Mouse (Mus musculus) kidney, postnatal 36 days (tissue): ENCODE results near the gene Olfr725.

Experiments
- DNase-seq, 2 experiments: peaks; one replicate each; pipeline ENCODE4 v3.0.0; 2021 to 2022; ENCODE audit warnings: mixed read lengths in 2 of 2

The Olfr725 gene

DNA sequence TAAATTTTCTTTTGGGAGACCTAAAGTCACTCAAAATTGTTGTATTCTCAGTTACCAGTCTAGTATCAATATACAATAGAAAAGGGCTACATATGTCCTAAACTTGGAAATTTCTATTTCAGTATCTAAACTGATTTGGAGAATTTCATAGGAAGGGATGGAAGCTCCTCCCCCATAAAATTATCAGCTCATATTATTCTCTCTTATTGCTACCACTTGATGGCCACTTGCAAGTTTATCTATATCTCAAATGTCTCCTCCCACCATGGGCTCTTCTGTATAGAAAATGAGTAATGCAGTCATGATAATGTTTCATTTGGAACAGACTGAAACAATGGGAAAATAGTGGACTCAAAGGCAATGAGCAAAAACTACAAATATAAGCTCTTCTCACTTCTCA lies at the start of gene Olfr725:
Gene Olfr725 (minus strand): TSS at position 101 of the 400 bp plus-strand sequence.
- DNase-seq: no peak

DNA sequence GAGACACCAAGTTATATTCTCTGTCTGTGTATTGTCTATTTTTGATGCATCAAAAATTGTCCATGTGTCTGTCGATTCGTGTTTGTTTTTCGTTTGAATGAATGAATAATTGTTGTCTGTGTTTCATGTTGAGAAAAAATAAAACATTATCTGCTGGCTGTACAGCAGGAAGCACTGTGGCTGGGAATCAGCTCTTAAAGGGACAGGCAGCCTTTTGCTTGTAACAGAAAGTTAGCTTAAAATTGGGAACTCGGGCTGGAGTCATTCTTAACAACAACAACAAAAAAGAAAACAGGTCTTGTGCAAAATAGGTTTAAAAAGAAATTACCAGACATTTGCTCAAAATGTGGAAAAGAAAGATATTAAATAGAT lies 22.5 kb upstream of the Olfr725 start:
- DNase-seq: no peak

DNA sequence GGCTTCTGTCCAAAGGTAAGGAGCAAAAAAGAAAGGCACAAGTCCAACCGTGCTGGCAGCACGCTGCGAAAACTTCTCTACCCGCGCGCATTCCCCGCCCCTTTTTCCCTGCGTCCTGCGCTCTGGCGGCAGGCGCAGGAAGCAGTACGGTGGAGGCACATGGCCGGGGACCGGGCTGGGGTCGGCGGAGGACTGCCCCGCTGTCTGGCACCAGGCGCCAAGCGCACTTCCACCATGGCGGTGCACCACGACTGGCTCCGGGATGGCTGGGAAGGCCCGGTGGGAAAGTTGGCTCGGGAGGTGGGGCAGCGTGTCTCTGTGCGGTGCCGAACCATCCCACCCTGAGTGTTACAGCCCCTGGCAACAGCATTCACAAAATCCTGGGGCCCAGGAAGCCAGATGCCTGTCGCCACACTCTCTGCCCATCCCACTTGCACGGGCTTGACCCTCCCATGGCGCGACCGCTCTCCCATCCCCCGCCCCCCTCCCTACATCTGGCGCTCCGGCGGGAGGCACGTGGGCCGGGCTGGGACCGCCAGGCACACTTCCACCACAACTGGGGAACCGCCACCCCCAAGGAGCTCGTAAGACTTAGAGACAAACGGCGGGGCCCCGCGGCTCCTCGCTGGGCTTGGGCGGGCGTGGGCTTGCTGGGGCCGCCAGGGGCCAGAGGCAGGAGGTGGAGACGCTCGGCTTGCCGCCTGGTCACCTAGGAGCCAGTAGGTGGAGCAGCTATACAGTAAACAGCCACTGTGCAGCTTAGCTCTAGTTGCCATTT lies 22.0 kb upstream of the Olfr725 start:
- peak; percentile 64 to 83 for DNase-seq

DNA sequence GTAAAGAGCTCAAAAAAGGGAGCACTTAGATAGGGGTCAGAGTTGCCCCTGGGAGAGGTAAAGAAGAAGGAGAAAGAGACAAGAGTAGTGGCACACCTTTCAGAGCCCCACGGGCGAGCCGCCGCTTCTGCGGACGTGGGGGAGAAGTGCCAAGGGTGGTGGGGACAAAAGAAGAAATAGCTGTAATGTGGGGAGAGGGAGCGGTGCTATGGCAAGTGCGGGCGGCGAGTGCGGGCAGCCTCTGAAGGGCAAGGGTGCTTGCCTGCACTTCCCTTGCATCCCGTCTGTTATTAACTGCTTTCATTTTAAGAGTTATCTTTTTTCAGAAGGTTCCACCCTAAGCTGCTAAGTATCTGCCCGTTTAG lies 21.4 kb upstream of the Olfr725 start:
- no peak for DNase-seq

DNA sequence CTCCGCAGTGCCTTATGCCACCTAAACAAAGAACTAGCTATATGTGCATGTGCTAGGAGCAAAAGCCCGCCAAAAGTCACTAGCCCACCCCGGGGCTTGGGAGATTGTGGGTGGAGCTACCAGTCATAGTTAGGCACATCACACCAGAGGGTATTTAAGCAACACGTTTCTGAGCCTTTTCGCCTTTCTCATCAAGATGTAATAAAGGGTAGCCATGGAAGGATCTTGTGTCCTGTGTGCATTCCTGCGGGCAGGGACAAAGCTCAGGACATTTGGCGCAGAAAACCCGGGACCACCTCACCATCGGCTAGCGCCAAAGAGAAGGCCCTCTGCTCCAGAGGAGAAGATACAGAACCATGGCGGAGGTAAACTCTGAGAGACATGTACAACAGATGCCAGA lies 21.0 kb upstream of the Olfr725 start:
- DNase-seq: peak in 1 of 2 experiments; percentile 0

DNA sequence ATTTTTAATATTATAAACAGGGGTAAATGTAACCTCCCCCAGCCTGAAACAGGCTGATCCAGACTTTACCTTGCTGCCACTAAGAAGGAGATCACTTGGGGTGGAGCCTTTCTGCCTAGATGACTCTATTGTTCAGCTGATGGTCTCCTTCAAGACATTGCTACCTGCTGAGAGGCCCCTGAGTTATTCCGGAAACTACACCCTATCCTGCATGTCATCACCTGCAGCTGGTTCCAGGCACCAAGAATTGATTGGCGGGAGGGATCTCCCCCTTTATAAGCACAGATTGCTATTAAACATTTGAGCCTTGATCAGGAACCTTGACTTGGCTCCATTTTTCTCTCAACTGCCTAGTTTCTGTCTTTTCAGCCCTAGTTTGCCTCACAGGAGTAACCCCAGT lies 8.1 kb downstream of the Olfr725 start:
- DNase-seq: no peak

DNA sequence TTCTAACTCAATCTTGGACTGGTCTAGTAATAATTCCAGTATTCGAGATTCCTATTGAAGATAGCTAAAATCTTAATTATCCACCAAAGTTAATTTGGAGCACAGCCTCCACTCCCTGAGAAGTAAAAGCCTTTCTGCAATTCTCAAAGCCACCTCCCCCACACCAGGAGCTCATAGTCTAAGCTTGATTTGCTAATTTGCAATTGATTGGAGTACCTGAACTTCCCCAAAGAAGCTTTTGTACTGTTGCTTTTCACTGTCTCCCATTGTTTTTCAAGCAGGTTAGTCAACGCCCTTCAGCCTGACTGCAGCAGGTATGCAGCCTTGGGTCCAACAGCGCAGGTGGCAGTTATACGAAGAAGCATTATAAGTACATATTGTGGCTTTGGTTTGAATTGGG lies 8.8 kb downstream of the Olfr725 start:
- no peak for DNase-seq

DNA sequence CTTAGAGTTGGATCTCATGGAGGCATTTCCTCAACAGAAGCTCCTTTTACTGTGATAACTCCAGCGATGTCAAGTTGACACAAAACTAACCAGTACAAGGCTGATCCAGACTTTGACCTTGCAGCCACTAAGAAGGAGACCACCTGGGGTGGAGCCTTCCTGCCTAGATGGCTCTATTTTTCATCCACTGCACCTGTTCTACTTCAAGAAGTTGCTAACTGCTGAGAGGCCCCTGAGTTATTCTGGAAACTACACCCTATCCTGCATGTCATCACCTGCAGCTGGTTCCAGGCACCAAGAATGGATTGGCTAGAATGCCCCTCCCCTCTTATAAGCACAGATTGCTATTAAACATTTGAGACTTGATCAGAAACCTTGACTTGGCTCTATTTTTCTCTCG lies 13.8 kb downstream of the Olfr725 start:
- DNase-seq: no peak
